Mouse (Mus musculus) intestine, embryonic 14.5 days (tissue): ENCODE results near the gene Prlr. TPM values are rescaled to one million over a fixed set of nuclear protein-coding genes. Genes with fewer than 3 reads are reported as not detected.

ENCODE experiments used
- ATAC-seq: fragments of 200-750 bp; cut with Nextera tagmentation; replicated peaks from 2 replicates; pipeline ENCODE4 v1.8.0; 2017; ENCODE audit warnings: low read depth, moderate number of reproducible peaks, moderate TSS enrichment, moderate library complexity; ENCODE audit not compliant: low FRiP score, low TSS enrichment
- DNase-seq: peaks from one replicate; pipeline ENCODE4 v3.0.0-alpha.2; 2018; ENCODE audit warnings: low spot score
- H3K27ac ChIP-seq: fragments of 300-500 bp; sonication (generic); 2 replicates; pipeline ENCODE4 v1.5.1; 2014; ENCODE audit warnings: low read depth, mild to moderate bottlenecking, control low read depth
- H3K27me3 ChIP-seq: fragments of 300-500 bp; sonication (generic); replicated peaks from 2 replicates; pipeline ENCODE4 v1.6.1; 2014; ENCODE audit warnings: low read length, control low read depth; ENCODE audit not compliant: control insufficient read depth, insufficient read depth
- H3K36me3 ChIP-seq: fragments of 300-500 bp; sonication (generic); 2 replicates; pipeline ENCODE4 v1.6.1; 2014; ENCODE audit warnings: low read length, control low read depth; ENCODE audit not compliant: control insufficient read depth, insufficient read depth
- H3K4me1 ChIP-seq: fragments of 300-500 bp; sonication (generic); replicated peaks from 2 replicates; pipeline ENCODE4 v1.6.1; 2014; ENCODE audit warnings: low read length, control low read depth, mixed read lengths; ENCODE audit not compliant: control insufficient read depth, insufficient read depth
- H3K4me2 ChIP-seq: fragments of 300-500 bp; sonication (generic); 2 replicates; pipeline ENCODE4 v1.6.1; 2014; ENCODE audit warnings: low read length
- H3K4me3 ChIP-seq: fragments of 300-500 bp; sonication (generic); 2 replicates; pipeline ENCODE4 v1.5.1; 2014; ENCODE audit warnings: low read depth, low read length, control low read depth, mixed read lengths
- H3K9ac ChIP-seq: fragments of 300-500 bp; sonication (generic); 2 replicates; pipeline ENCODE4 v1.6.1; 2014; ENCODE audit warnings: mild to moderate bottlenecking, low read length
- H3K9me3 ChIP-seq: fragments of 300-500 bp; sonication (generic); 2 replicates; pipeline ENCODE4 v1.6.1; 2016; ENCODE audit warnings: low read length, control low read depth; ENCODE audit not compliant: control insufficient read depth
- WGBS: fragments of 180-500 bp; shearing (Covaris S2); extraction: QIAGEN DNeasy Blood & Tissue Kit; methylation state at CpG from one replicate; pipeline ENCODE4 v1.1.7; 2014; 5-methylcytosine and 5-hydroxymethylcytosine counted together
- polyA plus RNA-seq: library from polyadenylated mRNA; unstranded; fragments of >200 nt; fragmentation: Nextera tagmentation; extraction: Ambion mirVana; gene quantifications from 2 replicates; pipeline ENCODE4 v1.2.1, GENCODE M21; 2014

Gene Prlr
- polyA plus RNA-seq, 1 experiment from 2014 or later, result 10.7 TPM

DNA sequence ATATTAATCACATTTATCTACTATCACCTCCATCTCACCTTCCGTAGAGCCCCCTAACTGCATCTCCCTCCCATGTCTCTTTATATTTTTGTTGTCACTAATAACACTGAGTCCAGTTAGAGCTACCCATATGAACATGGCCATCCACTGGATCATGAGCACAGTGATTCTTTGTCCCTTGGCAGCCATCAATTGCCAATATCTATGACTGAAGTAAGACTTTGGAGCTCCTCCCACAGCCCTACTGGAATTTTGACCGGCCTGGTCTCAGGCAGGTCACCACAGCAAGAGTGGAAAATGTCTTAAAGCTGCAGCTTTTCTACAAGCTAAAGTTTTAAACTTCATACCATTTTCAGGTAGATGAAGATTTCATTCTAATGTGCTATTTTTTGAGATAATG, 189.3 kb downstream of the Prlr start:
- DNase-seq, result no peak
- 93% methylated on average over 2 of the region's 2 CpGs for WGBS
- no peak overlapping the region for H3K27ac ChIP-seq
- no peaks in the 10 kb centered on the region for H3K36me3 ChIP-seq
- no peak for ATAC-seq
- H3K27me3 ChIP-seq, result no peaks in the 10 kb centered on the region
- no peak overlapping the region for H3K4me2 ChIP-seq
- H3K4me1 ChIP-seq, result no peaks in the 10 kb centered on the region
- no peak overlapping the region for H3K4me3 ChIP-seq
- no peak overlapping the region for H3K9ac ChIP-seq
- no peaks in the 10 kb centered on the region for H3K9me3 ChIP-seq

GRCm38 (mm10) chr15:10375404-10375803, 198.4 kb downstream of the Prlr start:
- H3K27ac ChIP-seq, result no peak overlapping the region
- H3K27me3 ChIP-seq, result no peaks in the 10 kb centered on the region
- 40% methylated on average over 3 of the region's 3 CpGs for WGBS
- no peak overlapping the region for H3K4me3 ChIP-seq
- no peak for DNase-seq
- no peak for ATAC-seq
- H3K9me3 ChIP-seq, result no peaks in the 10 kb centered on the region
- H3K9ac ChIP-seq, result no peak overlapping the region
- H3K4me2 ChIP-seq, result no peak overlapping the region
- no peaks in the 10 kb centered on the region for H3K4me1 ChIP-seq
- no peaks in the 10 kb centered on the region for H3K36me3 ChIP-seq

GRCm38 (mm10) chr15:10378338-10378959, 201.4 kb downstream of the Prlr start:
- DNase-seq, result no peak
- Histone ChIP-seq H3K27me3 (no peaks in the 10 kb centered on the region), H3K36me3 (no peaks in the 10 kb centered on the region), H3K9ac (no peak overlapping the region), H3K9me3 (no peaks in the 10 kb centered on the region), H3K4me2 (no peak overlapping the region), H3K4me3 (no peak overlapping the region), H3K27ac (no peak overlapping the region), H3K4me1 (no peaks in the 10 kb centered on the region)
- WGBS, result 93% methylated on average over 4 of the region's 4 CpGs
- ATAC-seq, result no peak

- WGBS, result 83% methylated on average over 3 of the region's 3 CpGs
- H3K4me2 ChIP-seq, result no peak overlapping the region
- no peak overlapping the region for H3K4me3 ChIP-seq
- ATAC-seq, result no peak
- H3K27me3 ChIP-seq, result no peaks in the 10 kb centered on the region
- no peaks in the 10 kb centered on the region for H3K36me3 ChIP-seq
- DNase-seq, result no peak
- H3K9ac ChIP-seq, result no peak overlapping the region
- no peak overlapping the region for H3K27ac ChIP-seq
- H3K4me1 ChIP-seq, result no peaks in the 10 kb centered on the region
- no peaks in the 10 kb centered on the region for H3K9me3 ChIP-seq
Measured at GRCm38 (mm10) chr15:10379757-10380458, 202.9 kb downstream of the Prlr start.

DNA sequence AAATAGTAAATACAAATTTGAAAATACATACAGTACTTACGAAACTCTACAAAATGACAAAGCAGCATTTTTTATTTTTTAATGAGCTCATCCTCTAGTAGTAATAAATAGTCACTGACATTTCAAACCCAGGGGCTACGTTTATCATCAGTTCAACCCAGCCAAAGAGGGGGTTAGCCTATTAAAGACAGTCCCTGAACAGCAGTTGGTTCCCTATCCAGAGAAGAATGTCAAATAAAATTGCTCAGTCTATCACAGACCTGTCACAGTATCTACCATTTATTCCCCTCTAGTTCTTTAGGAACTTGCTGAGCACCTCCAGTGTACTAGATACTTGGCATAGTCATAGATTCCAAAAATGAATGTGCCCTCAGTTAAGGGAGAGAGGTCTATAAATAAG, 210.2 kb downstream of the Prlr start:
- Histone ChIP-seq H3K4me3 (no peak overlapping the region), H3K9ac (no peak overlapping the region), H3K27ac (no peak overlapping the region), H3K4me1 (no peaks in the 10 kb centered on the region), H3K36me3 (no peaks in the 10 kb centered on the region), H3K27me3 (no peaks in the 10 kb centered on the region), H3K4me2 (no peak overlapping the region), H3K9me3 (no peaks in the 10 kb centered on the region)
- WGBS, result 71% methylated on average over 2 of the region's 2 CpGs
- DNase-seq, result no peak
- no peak for ATAC-seq

Other genes with a start within 250 kb of the Prlr start
- gene Gm21973, start 148.1 kb downstream of the Prlr start, polyA plus RNA-seq, result not detected in 2 replicates
- not detected in 2 replicates for gene Agxt2, start 181.3 kb downstream of the Prlr start, polyA plus RNA-seq